Comparison of ENCODE assay signal across 11 mouse cellular contexts in genomic region chr19:47488250-47488649, GRCm38 (mm10). TPM values are rescaled to one million over a fixed set of nuclear protein-coding genes. Genes with fewer than 3 reads are reported as not detected.
DNase-seq lines count a peak whose midpoint lies in the region; TF ChIP-seq lines count a peak whose summit lies in the region.
"Had no signal": no experiment of that assay in that cellular context is flagged by ENCODE, and none has a peak within 500 bp of the region (broad histone marks: within the 10 kb centered on the region; RNA-seq: fewer than 3 reads in every experiment).

No protein-coding gene starts in this region.

- H3K4me1 ChIP-seq in small intestine, adult 2 months (ENCODE audit: control insufficient read depth, insufficient read depth, insufficient read length, low read length), result peaks cover 7% of the 10 kb centered on the region

- TF ChIP-seq CTCF in small intestine, adult 2 months (IDR thresholded peaks at IDR 0.05; ENCODE audit: extremely low read depth, insufficient read length, insufficient replicate concordance, low read depth, low read length), result peak; percentile 54; the same call in 1 of the 2 replicates

- intact Hi-C loops in left cerebral cortex, postnatal 25 days (cut with DNase I), result loop anchor here (5.0 kb wide), 1 partner anchor 131 kb away; no protein-coding TSS in a partner anchor

- H3K27me3 ChIP-seq in small intestine, adult 2 months (ENCODE audit: control insufficient read depth, insufficient read depth, low read length), result no peaks in the 10 kb centered on the region
- H3K27me3 ChIP-seq: stomach, embryonic 15.5 days had no signal

- no peak overlapping the region for H3K4me3 ChIP-seq in small intestine, adult 2 months (ENCODE audit: low read depth, low read length)
- H3K4me3 ChIP-seq: hindbrain, embryonic 10.5 days; midbrain, embryonic 10.5 days; stomach, embryonic 15.5 days had no signal

- TF ChIP-seq POLR2A in small intestine, adult 2 months (IDR thresholded peaks at IDR 0.05; ENCODE audit: low read depth, low read length), result no peak

- 31% methylated on average over 4 of the region's 4 CpGs for WGBS in small intestine, adult 2 months

- no peaks in the 10 kb centered on the region for H3K36me3 ChIP-seq in small intestine, adult 2 months (ENCODE audit: control insufficient read depth, insufficient read depth, low read length)
- H3K36me3 ChIP-seq: hindbrain, embryonic 10.5 days; midbrain, embryonic 10.5 days; stomach, embryonic 15.5 days had no signal

- no peak overlapping the region for H3K27ac ChIP-seq in small intestine, adult 2 months (ENCODE audit: insufficient read depth, low read depth, low read length)
- H3K27ac ChIP-seq: hindbrain, embryonic 10.5 days; midbrain, embryonic 10.5 days; stomach, embryonic 15.5 days had no signal

- DNase-seq in heart, adult 18-20 months, result peak; percentile 14 to 54
- no peak for DNase-seq in heart, adult 8-10 months (ENCODE audit: low spot score)
- peak; percentile 38 for DNase-seq in ovary, postnatal 36 days (ENCODE audit: low spot score)
- DNase-seq in ovary, postnatal 14 days (ENCODE audit: low spot score), result no peak
- peak; percentile 89 for DNase-seq in ZHBTc4 (ENCODE audit: low read depth, low spot score)
- DNase-seq in left cerebral cortex, postnatal 25 days (ENCODE audit: low spot score in 2 of 2), result no peak
- DNase-seq in neural tube, embryonic 10.5 days (ENCODE audit: extremely low spot score, low spot score), result no peak

RNA-seq across cellular contexts. Expression of gene Sh3pxd2a, which starts 24.0 kb away (rescaled TPM):
- total RNA-seq in heart, adult 18-20 months (2021), result 10 to 100 TPM; 45.5 to 48.7 TPM
- total RNA-seq in heart, adult 8-10 months (2022), result 10 to 100 TPM; 40.6 to 54.7 (median 46.2) TPM
- polyA plus RNA-seq in small intestine, adult 2 months (2012; rRNA removed), result 6.2 and 6.3 TPM in 2 replicates
- total RNA-seq in left cerebral cortex, postnatal 25 days (2021), result 10 to 100 TPM; 33.9 to 35.9 TPM

RNA-seq across cellular contexts. Expression of gene Stn1, which starts 49.1 kb away (rescaled TPM):
- total RNA-seq in heart, adult 18-20 months (2021), result 10 to 100 TPM; 17.2 to 17.3 TPM
- 10 to 100 TPM; 19.3 to 22.2 (median 20.0) TPM for total RNA-seq in heart, adult 8-10 months (2022)
- 9.2 and 15.0 TPM in 2 replicates for polyA plus RNA-seq in small intestine, adult 2 months (2012; rRNA removed)
- 10 to 100 TPM; 29.4 to 31.9 TPM for total RNA-seq in left cerebral cortex, postnatal 25 days (2021)

Comparison
In these comparisons a context has a peak if more than half of its experiments do, and no peak if none do; other contexts are left out.
1. DNase-seq: peak in heart, adult 18-20 months (2 of 2), ovary, postnatal 36 days (single experiment) and ZHBTc4 (single experiment); none in heart, adult 8-10 months (single experiment), ovary, postnatal 14 days (single experiment), left cerebral cortex, postnatal 25 days (0 of 2) and neural tube, embryonic 10.5 days (single experiment).